Mouse (Mus musculus) heart, embryonic 12.5 days (tissue): ENCODE data around the gene Ccdc30. TPM values are rescaled to one million over a fixed set of nuclear protein-coding genes. Genes with fewer than 3 reads are reported as not detected.

Experiments
- ATAC-seq: fragments of 200-750 bp; cut with Nextera tagmentation; 2 replicates; pipeline ENCODE4 v1.8.0; 2017; ENCODE audit warnings: moderate TSS enrichment, moderate library complexity; ENCODE audit not compliant: insufficient number of reproducible peaks, low FRiP score
- H3K27ac ChIP-seq: fragments of 300-500 bp; sonication (generic); 2 replicates; pipeline ENCODE4 v1.5.1; 2016; ENCODE audit warnings: mild to moderate bottlenecking, moderate library complexity; ENCODE audit not compliant: poor library complexity, severe bottlenecking
- H3K27me3 ChIP-seq: fragments of 300-500 bp; sonication (generic); replicated peaks from 2 replicates; pipeline ENCODE4 v1.6.1; 2016; ENCODE audit warnings: mild to moderate bottlenecking, moderate library complexity
- H3K36me3 ChIP-seq: fragments of 300-500 bp; sonication (generic); 2 replicates; pipeline ENCODE4 v1.6.1; 2016; ENCODE audit warnings: mild to moderate bottlenecking, moderate library complexity
- H3K4me1 ChIP-seq: fragments of 300-500 bp; sonication (generic); replicated peaks from 2 replicates; pipeline ENCODE4 v1.6.1; 2016; ENCODE audit warnings: mild to moderate bottlenecking
- H3K4me2 ChIP-seq: fragments of 300-500 bp; sonication (generic); 2 replicates; pipeline ENCODE4 v1.6.1; 2016; ENCODE audit warnings: mild to moderate bottlenecking, moderate library complexity
- H3K4me3 ChIP-seq: fragments of 300-500 bp; sonication (generic); 2 replicates; pipeline ENCODE4 v1.5.1; 2016; ENCODE audit warnings: mild to moderate bottlenecking
- H3K9ac ChIP-seq: fragments of 300-500 bp; sonication (generic); 2 replicates; pipeline ENCODE4 v1.6.1; 2016; ENCODE audit warnings: mild to moderate bottlenecking, moderate library complexity
- H3K9me3 ChIP-seq: fragments of 300-500 bp; sonication (generic); replicated peaks from 2 replicates; pipeline ENCODE4 v1.6.1; 2016; ENCODE audit warnings: mild to moderate bottlenecking, moderate library complexity
- WGBS: fragments of 180-500 bp; shearing (Covaris S2); methylation state at CpG from one replicate; pipeline ENCODE4 v1.1.7; 2016; 5-methylcytosine and 5-hydroxymethylcytosine counted together
- polyA plus RNA-seq: library from polyadenylated mRNA; unstranded; fragments of >200 nt; fragmentation: Nextera tagmentation; extraction: Ambion mirVana; gene quantifications from 2 replicates; pipeline ENCODE4 v1.2.1, GENCODE M21; 2016

Gene Ccdc30
- polyA plus RNA-seq, 1 experiment from 2014 or later = 3.3 TPM

- Histone ChIP-seq H3K4me1 (no peaks in the 10 kb centered on the region), H3K9ac (no peak overlapping the region), H3K9me3 (no peaks in the 10 kb centered on the region), H3K4me2 (no peak overlapping the region), H3K4me3 (no peak overlapping the region), H3K27ac (no peak overlapping the region), H3K27me3 (no peaks in the 10 kb centered on the region), H3K36me3 (peaks cover 39% of the 10 kb centered on the region)
- ATAC-seq = no peak
- WGBS = 83% methylated on average over 5 of the region's 5 CpGs
Measured at GRCm38 (mm10) chr4:119305418-119305817, 109.9 kb downstream of the Ccdc30 start.

GRCm38 (mm10) chr4:119303291-119303690 lies 112.0 kb downstream of the Ccdc30 start:
- no peaks in the 10 kb centered on the region for H3K4me1 ChIP-seq
- H3K4me3 ChIP-seq = no peak overlapping the region
- H3K9me3 ChIP-seq = no peaks in the 10 kb centered on the region
- H3K4me2 ChIP-seq = no peak overlapping the region
- no peaks in the 10 kb centered on the region for H3K27me3 ChIP-seq
- 87% methylated on average over 8 of the region's 8 CpGs for WGBS
- ATAC-seq = no peak
- no peak overlapping the region for H3K27ac ChIP-seq
- H3K36me3 ChIP-seq = peaks cover 24% of the 10 kb centered on the region
- no peak overlapping the region for H3K9ac ChIP-seq

GRCm38 (mm10) chr4:119301777-119302176 lies 113.5 kb downstream of the Ccdc30 start:
- Histone ChIP-seq H3K36me3 (peaks cover 9% of the 10 kb centered on the region), H3K27ac (no peak overlapping the region), H3K9me3 (no peaks in the 10 kb centered on the region), H3K4me2 (no peak overlapping the region), H3K27me3 (no peaks in the 10 kb centered on the region), H3K4me1 (no peaks in the 10 kb centered on the region), H3K9ac (no peak overlapping the region), H3K4me3 (no peak overlapping the region)
- WGBS = 75% methylated on average over 3 of the region's 3 CpGs
- ATAC-seq = no peak

DNA sequence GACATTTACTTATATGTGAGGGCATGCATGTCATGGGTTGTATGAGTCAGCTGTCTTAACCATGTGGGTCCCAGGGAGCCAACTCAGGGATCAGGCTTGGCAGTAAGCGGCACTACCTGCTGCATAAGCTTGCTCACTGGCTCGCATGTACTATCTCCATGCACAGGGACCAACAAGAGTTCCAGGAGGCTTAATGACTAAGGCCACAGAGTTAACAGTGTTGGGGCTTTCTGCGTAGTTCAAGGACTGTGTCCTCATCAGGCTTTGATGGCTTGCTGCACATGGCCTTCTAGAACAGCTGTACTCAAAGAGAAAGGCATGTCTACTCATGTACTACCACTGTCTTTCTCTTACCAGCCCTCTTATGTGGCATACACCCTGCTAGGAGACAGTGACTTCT lies 114.6 kb downstream of the Ccdc30 start:
- no peak for ATAC-seq
- 87% methylated on average over 3 of the region's 3 CpGs for WGBS
- H3K9ac ChIP-seq = no peak overlapping the region
- no peaks in the 10 kb centered on the region for H3K27me3 ChIP-seq
- peaks cover 2% of the 10 kb centered on the region; the same call in 1 of the 2 replicates for H3K36me3 ChIP-seq
- no peak overlapping the region for H3K27ac ChIP-seq
- no peak overlapping the region for H3K4me3 ChIP-seq
- no peaks in the 10 kb centered on the region for H3K9me3 ChIP-seq
- no peak overlapping the region for H3K4me2 ChIP-seq
- H3K4me1 ChIP-seq = peaks cover 2% of the 10 kb centered on the region

DNA sequence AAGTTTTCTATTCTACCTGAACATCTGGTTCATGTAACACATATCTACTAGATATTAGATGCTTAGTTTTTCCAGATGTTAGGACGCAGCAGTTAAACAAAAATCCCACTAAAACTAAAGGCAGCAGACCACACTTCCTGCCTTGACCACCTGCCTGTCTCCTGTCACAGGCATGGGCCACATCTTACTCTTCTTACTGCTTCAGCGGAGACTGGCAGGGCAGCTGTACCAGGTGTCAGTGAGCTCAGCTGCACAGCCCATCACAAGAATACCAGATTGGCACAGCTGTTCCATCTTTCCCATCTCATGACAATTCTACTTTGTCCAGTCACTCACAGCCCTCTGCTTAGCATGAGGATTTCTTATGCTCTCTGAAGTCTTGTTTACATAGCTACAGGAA lies 118.0 kb downstream of the Ccdc30 start:
- Histone ChIP-seq H3K27me3 (no peaks in the 10 kb centered on the region), H3K9ac (no peak overlapping the region), H3K27ac (no peak overlapping the region), H3K36me3 (no peaks in the 10 kb centered on the region; the same call in 1 of the 2 replicates), H3K4me3 (no peak overlapping the region), H3K9me3 (no peaks in the 10 kb centered on the region), H3K4me2 (no peak overlapping the region), H3K4me1 (peaks cover 13% of the 10 kb centered on the region)
- no peak for ATAC-seq
- WGBS = 75% methylated on average over 2 of the region's 2 CpGs

DNA sequence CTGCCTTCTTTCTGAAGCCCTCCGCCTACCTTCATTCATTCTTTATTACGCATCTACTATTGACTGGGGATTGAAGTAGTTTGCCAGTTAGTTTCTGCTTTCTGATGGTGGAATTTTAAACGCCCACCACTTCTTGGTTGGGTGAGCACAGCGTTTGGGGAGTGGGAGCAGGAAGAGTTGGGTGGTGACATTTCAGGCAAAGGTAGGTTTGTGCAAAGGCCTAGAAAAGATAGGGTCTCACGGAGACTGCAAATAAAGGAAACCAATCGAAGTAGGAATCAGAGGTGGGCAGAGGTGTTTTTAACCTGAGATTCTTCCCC lies 120.2 kb downstream of the Ccdc30 start:
- H3K4me2 ChIP-seq = peak overlapping the region; percentile 74
- peak overlapping the region; percentile 76 for H3K9ac ChIP-seq
- H3K27me3 ChIP-seq = no peaks in the 10 kb centered on the region
- H3K9me3 ChIP-seq = no peaks in the 10 kb centered on the region
- peak overlapping the region; percentile 87 for H3K27ac ChIP-seq
- no peak for ATAC-seq
- H3K4me1 ChIP-seq = peaks cover 24% of the 10 kb centered on the region
- H3K36me3 ChIP-seq = peaks cover 9% of the 10 kb centered on the region
- 5% methylated on average over 6 of the region's 6 CpGs for WGBS
- peak overlapping the region; percentile 95 for H3K4me3 ChIP-seq

GRCm38 (mm10) chr4:119294415-119295133 lies 120.7 kb downstream of the Ccdc30 start, which contains the start of gene Ybx1:
Gene Ybx1 (minus strand): TSS chr4:119294604.
- Histone ChIP-seq H3K9ac (peak within 1 kb of the TSS; percentile 95), H3K36me3 (peaks cover 12% of the 10 kb centered on the region), H3K4me3 (peak within 1 kb of the TSS; percentile 95), H3K4me2 (peak within 1 kb of the TSS; percentile 89), H3K9me3 (no peaks in the 10 kb centered on the region), H3K27me3 (no peaks in the 10 kb centered on the region), H3K4me1 (peaks cover 24% of the 10 kb centered on the region), H3K27ac (peak within 1 kb of the TSS; percentile 91)
- ATAC-seq = peak; percentile 100
- under 1% methylated on average over 61 of the region's 61 CpGs for WGBS

GRCm38 (mm10) chr4:119293574-119294258 lies 121.6 kb downstream of the Ccdc30 start:
- under 1% methylated on average over 53 of the region's 80 CpGs for WGBS
- ATAC-seq = peak; percentile 60

DNA sequence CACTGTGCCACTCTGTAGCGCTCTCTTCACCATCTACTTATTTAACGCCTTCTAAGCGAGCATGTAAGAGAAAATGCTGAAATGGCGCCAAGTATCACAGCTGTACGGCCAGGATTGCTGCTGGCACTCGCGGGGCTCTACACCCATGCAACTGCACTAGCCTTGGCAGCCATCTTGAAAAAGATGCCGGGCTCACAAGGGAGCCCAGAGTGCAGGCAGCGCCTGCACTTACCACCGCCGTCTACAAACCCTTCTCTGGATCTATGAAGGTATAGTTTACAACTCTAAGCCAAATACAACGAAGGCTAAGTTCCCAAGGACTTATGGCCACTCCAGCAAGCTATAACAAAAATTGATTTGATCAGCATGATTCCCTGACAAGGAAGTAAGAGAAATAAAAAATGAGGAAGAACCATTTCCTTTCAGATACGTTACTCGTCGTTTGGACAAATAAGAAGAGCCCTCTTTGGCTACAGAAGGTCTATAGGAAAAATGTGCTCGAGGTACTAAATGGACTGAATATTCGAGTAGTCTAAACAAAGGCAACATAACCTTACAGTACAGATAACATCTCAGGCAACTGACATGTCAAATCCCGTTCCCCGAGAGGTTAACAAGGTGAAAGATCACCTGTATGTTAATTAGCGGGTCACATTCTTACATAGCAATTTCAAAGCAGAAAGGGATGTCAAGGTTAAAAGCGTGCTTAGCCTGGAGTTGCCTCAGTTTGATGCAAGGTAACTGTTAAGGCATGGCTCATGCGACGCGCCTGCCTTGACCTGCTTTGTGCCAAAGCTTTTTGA lies 122.3 kb downstream of the Ccdc30 start:
- no peaks in the 10 kb centered on the region for H3K27me3 ChIP-seq
- no peak for ATAC-seq
- WGBS = under 1% methylated on average over 24 of the region's 24 CpGs
- peak overlapping the region; percentile 95 for H3K9ac ChIP-seq
- no peaks in the 10 kb centered on the region for H3K9me3 ChIP-seq
- peaks cover 21% of the 10 kb centered on the region for H3K36me3 ChIP-seq
- H3K27ac ChIP-seq = peak overlapping the region; percentile 91; the same call in 1 of the 2 replicates
- peaks cover 32% of the 10 kb centered on the region for H3K4me1 ChIP-seq
- H3K4me2 ChIP-seq = peak overlapping the region; percentile 89
- peak overlapping the region; percentile 95 for H3K4me3 ChIP-seq

More at GRCm38 (mm10) chr4:119293574-119294258, 121.6 kb downstream of the Ccdc30 start:
- H3K4me3 ChIP-seq = peak overlapping the region; percentile 95
- peak overlapping the region; percentile 91 for H3K27ac ChIP-seq
- H3K9me3 ChIP-seq = no peaks in the 10 kb centered on the region
- peak overlapping the region; percentile 95 for H3K9ac ChIP-seq
- H3K27me3 ChIP-seq = no peaks in the 10 kb centered on the region
- peaks cover 17% of the 10 kb centered on the region for H3K36me3 ChIP-seq
- peaks cover 27% of the 10 kb centered on the region for H3K4me1 ChIP-seq
- H3K4me2 ChIP-seq = peak overlapping the region; percentile 89

DNA sequence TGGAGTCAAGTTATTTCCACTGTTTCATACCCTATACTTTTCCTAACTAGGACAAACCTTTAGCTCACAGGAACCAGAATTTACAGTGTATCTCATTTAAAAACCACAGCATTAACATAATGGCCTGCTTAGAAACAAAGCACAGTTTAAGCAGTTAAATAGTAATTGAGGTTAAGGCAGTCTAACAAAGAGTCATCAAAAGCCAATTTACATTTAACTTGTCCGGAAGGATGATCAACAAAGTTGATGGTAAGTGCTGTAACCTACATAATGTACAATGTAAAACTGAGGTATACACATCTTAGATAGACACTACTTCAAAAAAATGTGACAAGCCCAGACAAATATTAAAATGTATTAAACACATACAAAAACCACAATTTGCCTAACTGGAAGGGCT lies 123.4 kb downstream of the Ccdc30 start:
- no peak for ATAC-seq
- 88% methylated on average over 1 of the region's 1 CpGs for WGBS

DNA sequence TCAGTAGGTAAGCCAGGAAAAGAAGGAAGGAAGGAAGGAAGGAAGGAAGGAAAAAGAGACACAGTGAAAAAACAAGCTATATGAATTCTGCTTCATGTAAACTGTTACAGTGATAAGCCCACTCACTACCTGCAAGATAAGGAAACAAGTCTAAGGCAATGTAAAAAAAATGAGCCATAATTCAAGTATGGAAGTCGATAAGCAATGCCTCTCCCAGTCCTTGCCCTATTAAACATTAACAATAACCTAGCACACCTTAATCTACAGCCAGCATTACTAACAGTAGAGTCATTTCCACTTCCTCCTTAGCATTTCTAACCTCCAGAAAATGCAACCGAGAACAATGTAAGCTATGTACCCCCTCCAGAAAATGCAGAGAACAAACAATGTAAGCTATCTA lies 130.0 kb downstream of the Ccdc30 start:
- H3K4me3 ChIP-seq = no peak overlapping the region
- peaks cover 24% of the 10 kb centered on the region for H3K4me1 ChIP-seq
- peaks cover 63% of the 10 kb centered on the region for H3K36me3 ChIP-seq
- no peak overlapping the region for H3K4me2 ChIP-seq
- ATAC-seq = no peak
- no peaks in the 10 kb centered on the region for H3K9me3 ChIP-seq
- H3K27ac ChIP-seq = no peak overlapping the region
- no peaks in the 10 kb centered on the region for H3K27me3 ChIP-seq
- no peak overlapping the region for H3K9ac ChIP-seq
- WGBS = 60% methylated on average over 2 of the region's 2 CpGs

More for the DNA sequence above, 123.4 kb downstream of the Ccdc30 start:
- Histone ChIP-seq H3K27me3 (no peaks in the 10 kb centered on the region), H3K36me3 (peaks cover 26% of the 10 kb centered on the region), H3K4me2 (peak overlapping the region; percentile 89), H3K4me1 (peaks cover 39% of the 10 kb centered on the region), H3K9me3 (no peaks in the 10 kb centered on the region), H3K27ac (no peak overlapping the region), H3K9ac (peak overlapping the region; percentile 95; the same call in 1 of the 2 replicates), H3K4me3 (peak overlapping the region; percentile 95)
